Mouse (Mus musculus) CH12.LX (cell line): ENCODE data around the gene Tmtc1. TPM values are rescaled to one million over a fixed set of nuclear protein-coding genes. Genes with fewer than 3 reads are reported as not detected.
A peak's percentile ranks its signal among the peaks of the same experiment; 100 is the strongest.

ENCODE experiments used
- DNase-seq: peaks from one replicate; pipeline ENCODE4 v3.0.0-alpha.2; 2013; ENCODE audit errors: extremely low read depth
- H3K27ac ChIP-seq: 2 replicates; pipeline ENCODE4 v1.5.1; 2012; ENCODE audit warnings: low read depth, mild to moderate bottlenecking, control low read depth, moderate library complexity; ENCODE audit not compliant: insufficient read depth
- H3K27me3 ChIP-seq: replicated peaks from 2 replicates; pipeline ENCODE3; 2012; ENCODE audit warnings: inconsistent platforms
- H3K36me3 ChIP-seq, 2 experiments: replicated peaks in 1 of 2; 2 replicates each; pipeline versions ENCODE3 to v1.6.1; 2012; ENCODE audit warnings: inconsistent platforms in 1 of 2, low read length in 1 of 2, mild to moderate bottlenecking in 1 of 2, mixed read lengths in 1 of 2, moderate library complexity in 1 of 2; ENCODE audit not compliant: control insufficient read depth in 1 of 2, insufficient read depth in 1 of 2
- H3K4me1 ChIP-seq, 2 experiments: 2 replicates each; pipeline ENCODE4 v1.6.1; 2012; ENCODE audit warnings: inconsistent platforms in 1 of 2, moderate library complexity in 1 of 2; ENCODE audit not compliant: insufficient read depth in 2 of 2, control insufficient read depth in 1 of 2
- H3K4me2 ChIP-seq: 2 replicates; pipeline ENCODE4 v1.6.1; 2012; ENCODE audit warnings: low read depth, mild to moderate bottlenecking, control low read depth; ENCODE audit not compliant: poor library complexity, insufficient read depth, severe bottlenecking
- H3K4me3 ChIP-seq, 3 experiments: fragments of 150-350 bp in 1 of 3; sonication (generic) in 1 of 3; replicated peaks in 1 of 3; 2 replicates each; pipeline versions ENCODE3 to v1.5.1; 2011 to 2012; ENCODE audit warnings: low read depth in 2 of 3, low read length in 2 of 3, mild to moderate bottlenecking in 2 of 3, moderate library complexity in 2 of 3, control low read depth in 1 of 3, improper control_type of control experiment in 1 of 3, inconsistent platforms in 1 of 3, mixed read lengths in 1 of 3; ENCODE audit not compliant: poor library complexity in 1 of 3
- H3K79me2 ChIP-seq: replicated peaks from 2 replicates; pipeline ENCODE4 v1.6.1; 2012; ENCODE audit warnings: mild to moderate bottlenecking, moderate library complexity; ENCODE audit not compliant: control insufficient read depth, poor library complexity, insufficient read depth, severe bottlenecking; ENCODE audit errors: extremely low read depth
- H3K9ac ChIP-seq: 2 replicates; pipeline ENCODE4 v1.6.1; 2012; ENCODE audit warnings: low read depth, mild to moderate bottlenecking, control low read depth, moderate library complexity; ENCODE audit not compliant: insufficient read depth
- H3K9me3 ChIP-seq: replicated peaks from 2 replicates; pipeline ENCODE3; 2012; ENCODE audit warnings: low read length, inconsistent platforms, mixed read lengths
- CHD1 ChIP-seq: IDR thresholded peaks from 2 replicates; pipeline ENCODE4 v1.6.1; 2012; ENCODE audit warnings: low read depth, low read length, improper control_type of control experiment, inconsistent platforms
- CHD2 ChIP-seq: IDR thresholded peaks from 2 replicates; pipeline ENCODE4 v1.6.1; 2011; ENCODE audit warnings: low read length, improper control_type of control experiment
- CTCF ChIP-seq, 2 experiments: IDR thresholded peaks in 1 of 2; conservative IDR thresholded peaks in 1 of 2; 2 replicates each; pipeline ENCODE4 v1.5.1; 2011 to 2012; ENCODE audit warnings: low read depth in 2 of 2, low read length in 2 of 2, improper control_type of control experiment in 1 of 2, inconsistent platforms in 1 of 2, mild to moderate bottlenecking in 1 of 2, moderate library complexity in 1 of 2
- E2F4 ChIP-seq: IDR thresholded peaks from 2 replicates; pipeline ENCODE4 v1.6.1; 2011; ENCODE audit warnings: low read depth, low read length, improper control_type of control experiment; ENCODE audit not compliant: insufficient replicate concordance
- ELF1 ChIP-seq: IDR thresholded peaks from 2 replicates; pipeline ENCODE4 v1.6.1; 2014; ENCODE audit warnings: low read depth, mild to moderate bottlenecking, inconsistent platforms, low read length, improper control_type of control experiment
- ETS1 ChIP-seq: conservative IDR thresholded peaks from 2 replicates; pipeline ENCODE4 v1.6.1; 2012; ENCODE audit warnings: low read depth, mild to moderate bottlenecking, inconsistent platforms, low read length, improper control_type of control experiment, moderate library complexity
- JUN ChIP-seq: IDR thresholded peaks from 2 replicates; pipeline ENCODE4 v1.6.1; 2011; ENCODE audit warnings: low read depth, mild to moderate bottlenecking, low read length, improper control_type of control experiment, moderate library complexity; ENCODE audit not compliant: insufficient read depth
- JUND ChIP-seq: conservative IDR thresholded peaks from 2 replicates; pipeline ENCODE4 v1.6.1; 2011; ENCODE audit warnings: low read depth, low read length, improper control_type of control experiment
- MAFK ChIP-seq: IDR thresholded peaks from 2 replicates; pipeline ENCODE4 v1.6.1; 2011; ENCODE audit warnings: low read length, improper control_type of control experiment; ENCODE audit not compliant: insufficient replicate concordance
- MAX ChIP-seq: IDR thresholded peaks from 2 replicates; pipeline ENCODE4 v1.6.1; 2011; ENCODE audit warnings: low read length, improper control_type of control experiment
- MEF2A ChIP-seq: IDR thresholded peaks from 2 replicates; pipeline ENCODE4 v1.6.1; 2014; ENCODE audit warnings: low read depth, mild to moderate bottlenecking, inconsistent platforms, low read length, improper control_type of control experiment, borderline replicate concordance
- MXI1 ChIP-seq: IDR thresholded peaks from 2 replicates; pipeline ENCODE4 v1.6.1; 2011; ENCODE audit warnings: mild to moderate bottlenecking, low read depth, low read length, improper control_type of control experiment
- MYC ChIP-seq: IDR thresholded peaks from 2 replicates; pipeline ENCODE4 v1.6.1; 2011; ENCODE audit warnings: low read depth, mild to moderate bottlenecking, improper control_type of control experiment, low read length
- NELFE ChIP-seq: IDR thresholded peaks from 2 replicates; pipeline ENCODE4 v1.6.1; 2011; ENCODE audit warnings: low read depth, low read length, improper control_type of control experiment
- NRF1 ChIP-seq: IDR thresholded peaks from 2 replicates; pipeline ENCODE4 v1.6.1; 2014; ENCODE audit warnings: low read depth, mild to moderate bottlenecking, inconsistent platforms, low read length, improper control_type of control experiment, moderate library complexity
- PAX5 ChIP-seq: IDR thresholded peaks from 2 replicates; pipeline ENCODE4 v1.6.1; 2012; ENCODE audit warnings: low read length, inconsistent platforms, mixed read lengths
- POLR2AphosphoS2 ChIP-seq: IDR thresholded peaks from 2 replicates; pipeline ENCODE4 v1.6.1; 2011; ENCODE audit warnings: low read depth, low read length, improper control_type of control experiment
- RAD21 ChIP-seq: IDR thresholded peaks from 2 replicates; pipeline ENCODE4 v1.6.1; 2011; ENCODE audit warnings: low read depth, mild to moderate bottlenecking, low read length, improper control_type of control experiment, moderate library complexity
- RCOR1 ChIP-seq: conservative IDR thresholded peaks from 2 replicates; pipeline ENCODE4 v1.6.1; 2012; ENCODE audit warnings: low read depth, mild to moderate bottlenecking, inconsistent platforms, low read length, improper control_type of control experiment
- SMC3 ChIP-seq: IDR thresholded peaks from 2 replicates; pipeline ENCODE4 v1.6.1; 2011; ENCODE audit warnings: low read depth, low read length, improper control_type of control experiment
- TCF12 ChIP-seq: IDR thresholded peaks from 2 replicates; pipeline ENCODE4 v1.6.1; 2014; ENCODE audit warnings: low read depth, mild to moderate bottlenecking, inconsistent platforms, low read length, improper control_type of control experiment
- UBTF ChIP-seq: IDR thresholded peaks from 2 replicates; pipeline ENCODE4 v1.6.1; 2012; ENCODE audit warnings: low read depth, mild to moderate bottlenecking, inconsistent platforms, low read length, improper control_type of control experiment, moderate library complexity
- USF1 ChIP-seq: IDR thresholded peaks from 2 replicates; pipeline ENCODE4 v1.6.1; 2014; ENCODE audit warnings: low read depth, mild to moderate bottlenecking, inconsistent platforms, low read length, improper control_type of control experiment
- USF2 ChIP-seq: conservative IDR thresholded peaks from 2 replicates; pipeline ENCODE4 v1.6.1; 2011; ENCODE audit warnings: low read depth, low read length, improper control_type of control experiment
- ZC3H11A ChIP-seq: IDR thresholded peaks from 2 replicates; pipeline ENCODE4 v1.6.1; 2012; ENCODE audit warnings: low read depth, mild to moderate bottlenecking, inconsistent platforms, low read length, improper control_type of control experiment
- dilution Hi-C: fragments of 300-500 bp; cut with MboI; formaldehyde crosslinking; loops from 2 replicates; pipeline ENCODE4 v1.14.3; 2020; ENCODE audit warnings: low sequenced_read_pairs; ENCODE audit not compliant: extremely low pct_unique_long_range_greater_than_20kb, extremely low pct_ligation_motif_present
- in situ Hi-C: fragments of 300-500 bp; cut with MboI; formaldehyde crosslinking; loops from 3 replicates; pipeline ENCODE4 v1.14.3; 2019; ENCODE audit warnings: low sequenced_read_pairs, low pct_ligation_motif_present, low pct_unique_long_range_greater_than_20kb, mixed read lengths
- polyA plus RNA-seq: library from polyadenylated mRNA; unstranded; fragments of >175 nt; gene quantifications from 2 replicates; pipeline ENCODE4 v1.2.1, GENCODE M21; 2012; ENCODE audit warnings: low read depth; ENCODE audit not compliant: insufficient read length
- total RNA-seq, 2 experiments: library from RNA; depleted of rRNA; stranded (reverse); fragments of 300-350 nt in 1 of 2; fragments of >200 nt in 1 of 2; gene quantifications; 2 replicates each; pipeline ENCODE4 v1.2.3; 2012 to 2014

The Tmtc1 gene
- total and polyA plus RNA-seq, 3 experiments: 0.03 to 0.13 (median 0.04) TPM

GRCm38 (mm10) chr6:148395272-148395671 lies 48.9 kb downstream of the Tmtc1 start:
- in situ Hi-C loops: no loop called here
- Histone ChIP-seq H3K36me3 (no peaks in the 10 kb centered on the region), H3K27me3 (no peaks in the 10 kb centered on the region), H3K4me1 (no peaks in the 10 kb centered on the region), H3K9me3 (no peaks in the 10 kb centered on the region), H3K4me2 (no peak overlapping the region), H3K27ac (no peak overlapping the region), H3K79me2 (no peaks in the 10 kb centered on the region)
- DNase-seq: peak; percentile 29
- TF ChIP-seq SMC3 (peak; percentile 34), MYC (no peak), PAX5 (no peak), CTCF (conservative IDR thresholded peaks at IDR 0.05 in 1 of 2, IDR thresholded peaks at IDR 0.05 in 1 of 2; ENCODE audit: low read depth in 2 of 2, low read length in 2 of 2) (peak in 1 of 2 experiments; percentile 56; a peak in 2 of 4 replicates), USF1 (no peak), JUND (no peak), JUN (no peak), UBTF (no peak), POLR2AphosphoS2 (no peak), RAD21 (peak; percentile 55), E2F4 (no peak), ZC3H11A (no peak), MAFK (no peak), NRF1 (no peak), USF2 (no peak), NELFE (no peak), CHD2 (no peak), TCF12 (no peak), CHD1 (no peak), RCOR1 (no peak), ETS1 (no peak), MAX (no peak), MEF2A (no peak), MXI1 (no peak), ELF1 (no peak)
- TF ChIP-seq, all 38 proteins: peak for 3
- Histone ChIP-seq H3K4me3 (no peak overlapping the region), H3K9ac (no peak overlapping the region)
- dilution Hi-C loops: no loop called here
